Mouse (Mus musculus): ENCODE measurements around the gene Cdk5r1. TPM values are rescaled to one million over a fixed set of nuclear protein-coding genes. Genes with fewer than 3 reads are reported as not detected.

Cdk5r1 gene
- polyA plus RNA-seq (2012; rRNA removed; ENCODE audit: low replicate concordance) = 1.2 and 3.4 TPM in 2 replicates

DNA sequence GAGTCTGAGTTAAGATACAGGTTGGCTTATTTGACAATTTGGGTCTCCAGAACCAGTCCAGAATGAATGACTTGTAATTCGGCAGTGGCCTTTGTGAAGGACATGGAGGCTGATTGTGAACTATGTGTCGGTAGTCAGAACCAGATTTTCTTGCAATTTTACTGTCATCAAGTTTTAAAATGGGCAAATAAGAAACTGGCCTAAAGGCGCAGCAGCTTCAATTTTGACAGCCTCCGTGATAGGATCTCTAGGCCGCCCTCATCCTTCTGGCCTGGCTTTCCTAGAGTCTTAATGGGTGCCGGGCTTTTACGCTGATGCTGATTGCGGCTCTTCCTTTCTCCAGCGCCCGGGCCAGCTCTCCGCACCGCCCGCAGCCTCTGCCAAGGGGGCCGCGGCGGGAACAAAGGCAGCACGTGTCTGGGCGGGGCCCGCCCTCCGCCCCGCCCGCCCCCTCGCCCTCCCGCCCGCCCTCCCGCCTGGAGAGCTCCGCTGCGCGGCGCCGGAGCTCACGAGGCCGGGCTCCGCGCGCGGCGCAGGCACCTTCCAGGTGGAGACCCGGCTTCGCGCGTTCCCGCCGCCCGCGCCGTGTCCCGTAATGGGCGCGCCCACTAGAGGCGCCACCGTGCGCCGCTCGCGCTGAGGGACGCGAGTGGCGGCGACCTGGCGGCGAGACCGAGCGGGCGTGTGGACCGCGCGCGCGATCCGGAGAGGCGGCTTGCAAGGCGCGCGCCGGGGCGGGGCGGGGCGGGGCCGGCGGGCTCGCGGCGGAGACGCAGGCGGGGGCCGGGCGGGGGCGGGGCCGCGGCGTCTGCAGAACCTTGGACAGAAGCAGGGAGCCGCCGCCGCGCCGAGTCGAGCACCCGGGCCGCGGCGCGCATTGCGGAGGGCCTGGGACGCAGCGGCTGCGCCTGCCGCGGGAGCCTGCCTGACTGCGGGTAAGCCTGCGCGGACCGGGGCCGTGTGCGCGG, at the start of gene Cdk5r1:
Gene Cdk5r1, plus strand, starts transcription at position 802 of the 968 bp plus-strand sequence.

DNA sequence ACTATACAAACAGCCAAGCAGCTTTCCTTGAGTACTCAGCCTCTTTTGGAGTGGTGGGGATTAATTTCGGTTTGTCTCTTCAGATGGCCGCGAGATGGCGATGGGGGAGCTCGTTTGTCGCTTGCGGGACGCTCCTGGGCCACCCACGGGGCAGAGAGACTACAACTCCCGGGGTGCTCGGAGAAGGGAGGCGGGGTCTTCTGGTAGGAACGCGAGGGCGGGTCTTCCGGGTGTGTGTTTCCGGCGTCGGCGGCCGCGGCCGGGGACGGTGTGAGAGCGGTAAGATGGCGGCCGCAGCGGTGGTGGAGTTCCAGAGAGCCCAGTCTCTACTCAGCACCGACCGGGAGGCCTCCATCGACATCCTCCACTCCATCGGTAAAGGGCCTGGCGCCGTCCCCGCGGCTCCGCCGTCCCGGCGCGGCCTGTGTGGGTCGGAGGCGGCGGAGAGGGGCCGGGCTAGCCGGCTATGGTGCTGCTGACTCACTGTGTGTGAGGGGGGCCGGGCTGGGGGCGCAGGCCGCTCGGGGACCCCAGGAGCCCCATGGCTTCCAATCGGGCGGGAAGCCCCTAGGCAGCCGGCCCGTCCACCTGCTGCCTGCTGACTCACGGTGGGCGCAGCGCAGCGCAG, 48.3 kb upstream of the Cdk5r1 start, which contains the start of gene Psmd11:
Gene Psmd11, plus strand, starts transcription at position 235 of the 628 bp plus-strand sequence.

Other genes starting within 250 kb of the Cdk5r1 start
- gene Rhbdl3, start 176.1 kb upstream of the Cdk5r1 start, polyA plus RNA-seq (2012; rRNA removed; ENCODE audit: low replicate concordance) = 4.5 and 5.5 TPM in 2 replicates
- 5.4 and 5.8 TPM in 2 replicates for gene 5730455P16Rik, start 99.0 kb upstream of the Cdk5r1 start, polyA plus RNA-seq (2012; rRNA removed; ENCODE audit: low replicate concordance)
- gene Zfp207, start 93.7 kb upstream of the Cdk5r1 start, polyA plus RNA-seq (2012; rRNA removed; ENCODE audit: low replicate concordance) = 79.5 and 141 TPM in 2 replicates
- 36.4 and 56.7 TPM in 2 replicates for gene Psmd11, start 48.4 kb upstream of the Cdk5r1 start, polyA plus RNA-seq (2012; rRNA removed; ENCODE audit: low replicate concordance)

Measured in mammary gland, adult 2 months (tissue).